Mouse (Mus musculus) stomach, postnatal 0 days (tissue): ENCODE results near the gene Gm26938.

Experiments
- CTCF ChIP-seq: IDR thresholded peaks from 2 replicates; pipeline ENCODE4 v1.5.1; 2016; ENCODE audit warnings: antibody characterized with exemption, low read depth, mild to moderate bottlenecking, moderate library complexity
- EP300 ChIP-seq: optimal IDR thresholded peaks from 2 replicates; pipeline ENCODE3; 2016; ENCODE audit warnings: antibody characterized with exemption

DNA sequence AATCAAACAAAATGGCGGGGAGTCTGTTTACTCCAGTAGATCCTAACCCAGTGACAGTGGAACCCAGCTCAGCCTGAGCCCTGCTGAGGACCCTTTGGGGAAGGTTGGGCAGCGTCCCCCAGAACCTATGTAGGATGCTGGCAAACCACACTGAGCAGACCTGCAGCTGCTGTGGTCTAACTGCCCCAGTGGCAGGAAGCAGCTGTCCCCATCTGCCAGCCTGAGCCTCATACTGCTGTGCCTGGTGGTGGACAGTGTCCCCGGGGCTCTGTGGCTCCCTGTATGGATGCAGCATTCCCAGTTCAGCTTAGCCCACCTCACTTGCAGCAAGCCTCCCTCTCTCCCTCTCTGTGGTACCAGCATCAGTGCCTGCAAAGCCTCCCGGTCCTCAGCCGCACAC lies 49.2 kb downstream of the Gm26938 start:
- TF ChIP-seq CTCF, result no peak
- no peak for TF ChIP-seq EP300
